Comparison of ENCODE assay signal across 26 mouse cellular contexts in genomic region chr1:151493826-151494225, GRCm38 (mm10). TPM values are rescaled to one million over a fixed set of nuclear protein-coding genes. Genes with fewer than 3 reads are reported as not detected.
DNase-seq lines count a peak whose midpoint lies in the region; ATAC-seq and TF ChIP-seq lines count a peak whose summit lies in the region.
"Had no signal": no experiment of that assay in that cellular context is flagged by ENCODE, and none has a peak within 500 bp of the region (broad histone marks: within the 10 kb centered on the region; RNA-seq: fewer than 3 reads in every experiment).

No protein-coding gene starts in this region.

- H3K36me3 ChIP-seq in heart, adult 2 months (ENCODE audit: control insufficient read depth, insufficient read depth, low read length) = peaks cover 5% of the 10 kb centered on the region
- H3K36me3 ChIP-seq in midbrain, embryonic 11.5 days (ENCODE audit: control insufficient read depth, insufficient read depth, low read length) = no peaks in the 10 kb centered on the region
- no peaks in the 10 kb centered on the region for H3K36me3 ChIP-seq in midbrain, embryonic 15.5 days (replicated peaks)
- H3K36me3 ChIP-seq: embryonic facial prominence, embryonic 12.5 days had no signal

- ATAC-seq in midbrain, embryonic 11.5 days (ENCODE audit: low FRiP score) = no peak
- ATAC-seq in midbrain, embryonic 15.5 days (replicated peaks) = no peak
- ATAC-seq in megakaryocyte-erythroid progenitor cell, adult 5-6 weeks (replicated peaks; ENCODE audit: low FRiP score, low TSS enrichment, poor library complexity, severe bottlenecking) = peak; percentile 60
- ATAC-seq: activated CD4-positive, CD25-positive, alpha-beta regulatory T cell, adult 4 months; CD4-positive, CD25-positive, alpha-beta regulatory T cell, adult 4 months; forebrain, embryonic 14.5 days; forebrain, embryonic 16.5 days; Patski had no signal

- TF ChIP-seq EP300 in heart, adult 2 months (IDR thresholded peaks at IDR 0.05; ENCODE audit: insufficient read depth, low read depth, low read length) = no peak

- H3K27ac ChIP-seq in heart, adult 2 months = no peak overlapping the region
- H3K27ac ChIP-seq in midbrain, embryonic 11.5 days (ENCODE audit: low read depth, low read length) = no peak overlapping the region
- H3K27ac ChIP-seq in midbrain, embryonic 15.5 days = no peak overlapping the region
- H3K27ac ChIP-seq: embryonic facial prominence, embryonic 10.5 days; embryonic facial prominence, embryonic 12.5 days; forebrain, embryonic 10.5 days; forebrain, embryonic 12.5 days had no signal

- H3K79me2 ChIP-seq in heart, adult 2 months (replicated peaks; ENCODE audit: control insufficient read depth, insufficient read depth, low read length) = peaks cover 4% of the 10 kb centered on the region

- H3K9me3 ChIP-seq in midbrain, embryonic 11.5 days (ENCODE audit: control insufficient read depth, low read length) = no peaks in the 10 kb centered on the region
- H3K9me3 ChIP-seq in midbrain, embryonic 15.5 days = no peaks in the 10 kb centered on the region
- H3K9me3 ChIP-seq: embryonic facial prominence, embryonic 10.5 days; embryonic facial prominence, embryonic 12.5 days; forebrain, embryonic 10.5 days; forebrain, embryonic 12.5 days; G1E had no signal

- H3K4me2 ChIP-seq in midbrain, embryonic 11.5 days = no peak overlapping the region
- no peak overlapping the region for H3K4me2 ChIP-seq in midbrain, embryonic 15.5 days
- H3K4me2 ChIP-seq: embryonic facial prominence, embryonic 12.5 days; forebrain, embryonic 12.5 days had no signal

- no peak overlapping the region for H3K4me3 ChIP-seq in heart, adult 2 months
- H3K4me3 ChIP-seq in midbrain, embryonic 11.5 days (ENCODE audit: low read depth, low read length) = no peak overlapping the region
- H3K4me3 ChIP-seq in midbrain, embryonic 15.5 days = no peak overlapping the region
- H3K4me3 ChIP-seq: embryonic facial prominence, embryonic 10.5 days; embryonic facial prominence, embryonic 12.5 days; forebrain, embryonic 10.5 days; forebrain, embryonic 12.5 days had no signal

- TF ChIP-seq CTCF in heart, adult 2 months (IDR thresholded peaks at IDR 0.05) = no peak

- H3K27me3 ChIP-seq in heart, adult 2 months (ENCODE audit: control insufficient read depth, insufficient read depth, low read length) = no peaks in the 10 kb centered on the region
- no peaks in the 10 kb centered on the region for H3K27me3 ChIP-seq in midbrain, embryonic 11.5 days (ENCODE audit: control insufficient read depth, insufficient read depth, low read length)
- H3K27me3 ChIP-seq in midbrain, embryonic 15.5 days (replicated peaks) = no peaks in the 10 kb centered on the region
- H3K27me3 ChIP-seq: CH12.LX; embryonic facial prominence, embryonic 12.5 days; forebrain, embryonic 12.5 days; Patski had no signal

- no peak for TF ChIP-seq POLR2A in heart, adult 2 months (IDR thresholded peaks at IDR 0.05; ENCODE audit: insufficient read depth, low read depth, low read length)

- H3K9ac ChIP-seq in heart, adult 2 months (ENCODE audit: low read depth, low read length) = no peak overlapping the region
- no peak overlapping the region for H3K9ac ChIP-seq in midbrain, embryonic 11.5 days (ENCODE audit: low read length)
- no peak overlapping the region for H3K9ac ChIP-seq in midbrain, embryonic 15.5 days
- H3K9ac ChIP-seq: embryonic facial prominence, embryonic 12.5 days; forebrain, embryonic 12.5 days had no signal

- intact Hi-C loops in heart, adult 2 months (cut with DNase I) = loop anchor here (5.0 kb wide), 1 partner anchor 213 kb away; no protein-coding TSS in a partner anchor

- peak; percentile 54 for DNase-seq in heart, adult 11 months
- DNase-seq in heart, adult 2 months = no peak
- peak; percentile 31 for DNase-seq in midbrain, embryonic 11.5 days (ENCODE audit: low spot score, missing footprints)
- no peak for DNase-seq in kidney, adult 9 months
- DNase-seq: adrenal gland, adult 8-10 months; adrenal gland, postnatal 14 days; adrenal gland, postnatal 36 days; B cell, adult 2 months; cerebellum, adult 11-12 months; cerebellum, adult 2 months; cerebellum, adult 9-10 months; cerebellum, postnatal 10 days; cerebellum, postnatal 25 days had no signal

- H3K4me1 ChIP-seq in heart, adult 2 months (ENCODE audit: control insufficient read depth, insufficient read depth, low read length) = peaks cover 6% of the 10 kb centered on the region
- peaks cover 1% of the 10 kb centered on the region; the same call in 1 of the 2 replicates for H3K4me1 ChIP-seq in midbrain, embryonic 11.5 days (ENCODE audit: control insufficient read depth, insufficient read depth, low read length)
- peaks cover 24% of the 10 kb centered on the region for H3K4me1 ChIP-seq in midbrain, embryonic 15.5 days

RNA-seq across cellular contexts. Expression of gene Rnf2, which starts 6.9 kb away (rescaled TPM):
- 10 to 100 TPM; 16.5 to 18.3 TPM for total RNA-seq in heart, adult 2 months (2021)
- polyA plus RNA-seq in heart, adult 2 months (2012; rRNA removed) = 7.4 and 18.3 TPM in 2 replicates
- polyA plus RNA-seq in midbrain, embryonic 11.5 days (2014; fragmentation: Nextera tagmentation; extraction: Ambion mirVana) = 149 and 161 TPM in 2 replicates
- polyA plus RNA-seq in midbrain, embryonic 15.5 days (2015; fragmentation: Nextera tagmentation; extraction: Ambion mirVana) = 113 and 115 TPM in 2 replicates
- total RNA-seq in megakaryocyte-erythroid progenitor cell, adult 5-6 weeks (2014; fragmentation: Nextera tagmentation) = 32.6 and 33.0 TPM in 2 replicates
- total RNA-seq in megakaryocyte-erythroid progenitor cell, adult 5-6 weeks (2017) = 72.6 and 115 TPM in 2 replicates

Comparison
In these comparisons a context has a peak if more than half of its experiments do, and no peak if none do; other contexts are left out.
1. DNase-seq: peak in heart, adult 11 months (single experiment) and midbrain, embryonic 11.5 days (single experiment); none in heart, adult 2 months (0 of 2) and kidney, adult 9 months (single experiment).